Mouse (Mus musculus) lung, postnatal 0 days (tissue): Measurements from ENCODE around the gene Gm48551.

Experiments
- CTCF ChIP-seq: IDR thresholded peaks from 2 replicates; pipeline ENCODE4 v1.5.1; 2016; ENCODE audit warnings: antibody characterized with exemption, mild to moderate bottlenecking
- EP300 ChIP-seq: IDR thresholded peaks from 2 replicates; pipeline ENCODE4 v1.6.1; 2016; ENCODE audit warnings: antibody characterized with exemption, mild to moderate bottlenecking, control low read depth

GRCm38 (mm10) chr10:81351678-81352291 lies 32.5 kb upstream of the Gm48551 start:
- TF ChIP-seq CTCF = no peak
- no peak for TF ChIP-seq EP300
